7 mouse cellular contexts compared by ENCODE assay signal in genomic region chr11:88550083-88550907, GRCm38 (mm10).
DNase-seq lines count a peak whose midpoint lies in the region; ATAC-seq lines count a peak whose summit lies in the region.

No protein-coding gene starts in this region.

- 0 out of 2 replicates have a peak overlapping the region, but pooled peaks have one; percentile 28 for H3K9ac ChIP-seq in embryonic facial prominence, embryonic 14.5 days (ENCODE audit: low read depth, low read length)
- H3K9ac ChIP-seq in limb, embryonic 12.5 days (replicated peaks): peak overlapping the region; percentile 34; the same call in 1 of the 2 replicates

- WGBS in embryonic facial prominence, embryonic 14.5 days: 41% methylated on average over 6 of the region's 6 CpGs
- WGBS in limb, embryonic 12.5 days: 60% methylated on average over 6 of the region's 6 CpGs

- no peaks in the 10 kb centered on the region for H3K9me3 ChIP-seq in megakaryocyte, embryonic 14.5 days
- H3K9me3 ChIP-seq in embryonic facial prominence, embryonic 14.5 days (ENCODE audit: control insufficient read depth, low read length): no peaks in the 10 kb centered on the region
- H3K9me3 ChIP-seq in limb, embryonic 12.5 days: no peaks in the 10 kb centered on the region

- H3K4me2 ChIP-seq in embryonic facial prominence, embryonic 14.5 days (ENCODE audit: low read depth, low read length): no peak overlapping the region
- no peak overlapping the region for H3K4me2 ChIP-seq in limb, embryonic 12.5 days

- H3K4me3 ChIP-seq in megakaryocyte, embryonic 14.5 days (replicated peaks): peak overlapping the region; percentile 20
- no peak overlapping the region for H3K4me3 ChIP-seq in embryonic facial prominence, embryonic 14.5 days (ENCODE audit: low read depth, low read length)
- H3K4me3 ChIP-seq in limb, embryonic 12.5 days (replicated peaks): no peak overlapping the region

- peaks cover 7% of the 10 kb centered on the region for H3K36me3 ChIP-seq in megakaryocyte, embryonic 14.5 days (replicated peaks; ENCODE audit: low read length)
- H3K36me3 ChIP-seq in embryonic facial prominence, embryonic 14.5 days (ENCODE audit: control insufficient read depth, insufficient read depth, low read length): no peaks in the 10 kb centered on the region
- H3K36me3 ChIP-seq in limb, embryonic 12.5 days: no peaks in the 10 kb centered on the region

- no peak for ATAC-seq in megakaryocyte, adult 5-6 weeks (ENCODE audit: poor library complexity, severe bottlenecking)
- ATAC-seq in embryonic facial prominence, embryonic 14.5 days (ENCODE audit: low read depth): no peak
- no peak for ATAC-seq in limb, embryonic 12.5 days (ENCODE audit: insufficient number of reproducible peaks, insufficient read depth, low FRiP score, low TSS enrichment, low read depth)

- no peaks in the 10 kb centered on the region for H3K27me3 ChIP-seq in megakaryocyte, embryonic 14.5 days (replicated peaks)
- H3K27me3 ChIP-seq in embryonic facial prominence, embryonic 14.5 days (replicated peaks; ENCODE audit: control insufficient read depth, insufficient read depth, low read length): no peaks in the 10 kb centered on the region
- 0 out of 2 replicates have a peak, but pooled peaks cover 11% of the 10 kb centered on the region for H3K27me3 ChIP-seq in limb, embryonic 12.5 days

- no peak for DNase-seq in embryonic facial prominence, embryonic 14.5 days (ENCODE audit: low spot score)
- DNase-seq in thymus, postnatal 36 days: peak; percentile 32 to 55
- DNase-seq in cerebellum, postnatal 4 days (ENCODE audit: low spot score in 2 of 2): no peak
- DNase-seq in adrenal gland, postnatal 14 days: no peak

- peak overlapping the region; percentile 8; the same call in 1 of the 2 replicates for H3K27ac ChIP-seq in embryonic facial prominence, embryonic 14.5 days (replicated peaks; ENCODE audit: low read depth, low read length)
- 0 out of 2 replicates have a peak overlapping the region, but pooled peaks have one; percentile 69 for H3K27ac ChIP-seq in limb, embryonic 12.5 days

- H3K4me1 ChIP-seq in megakaryocyte, embryonic 14.5 days: peaks cover 81% of the 10 kb centered on the region
- peaks cover 64% of the 10 kb centered on the region for H3K4me1 ChIP-seq in embryonic facial prominence, embryonic 14.5 days (ENCODE audit: control insufficient read depth, insufficient read depth, low read length)
- peaks cover 93% of the 10 kb centered on the region for H3K4me1 ChIP-seq in limb, embryonic 12.5 days (replicated peaks)

Comparison
In these comparisons a context has a peak if more than half of its experiments do, and no peak if none do; other contexts are left out.
1. DNase-seq: peak in thymus, postnatal 36 days (2 of 2); none in embryonic facial prominence, embryonic 14.5 days (single experiment), cerebellum, postnatal 4 days (0 of 2) and adrenal gland, postnatal 14 days (single experiment).